Mouse (Mus musculus): ENCODE measurements at regions not wholly inside any gene's neighbourhood (a gene's known extent, or its start where the extent isn't known, plus 50 kb on each side); places are given as distances from the start of the nearest gene placed in this dataset.

DNA sequence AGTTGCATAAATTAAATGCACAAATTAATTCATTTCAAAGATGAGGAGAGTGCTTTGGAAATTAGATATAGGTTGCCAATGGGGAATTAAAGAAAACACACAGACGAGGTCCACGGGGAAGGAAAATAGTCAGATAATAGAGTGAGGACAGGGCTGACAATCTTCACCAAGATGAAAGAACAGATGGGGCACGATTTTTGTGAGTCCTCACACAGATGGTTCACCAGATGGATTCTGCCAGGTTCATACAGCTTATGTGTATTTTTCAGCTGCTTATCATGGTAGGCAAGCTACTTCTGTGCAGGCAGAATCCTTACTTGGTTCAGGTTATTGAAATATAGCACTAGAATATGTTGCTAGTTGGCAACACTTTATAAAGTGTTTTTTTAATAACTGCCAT lies 1585.4 kb upstream of the Igfbp7 start:
- DNase-seq, result peak; percentile 35

DNA sequence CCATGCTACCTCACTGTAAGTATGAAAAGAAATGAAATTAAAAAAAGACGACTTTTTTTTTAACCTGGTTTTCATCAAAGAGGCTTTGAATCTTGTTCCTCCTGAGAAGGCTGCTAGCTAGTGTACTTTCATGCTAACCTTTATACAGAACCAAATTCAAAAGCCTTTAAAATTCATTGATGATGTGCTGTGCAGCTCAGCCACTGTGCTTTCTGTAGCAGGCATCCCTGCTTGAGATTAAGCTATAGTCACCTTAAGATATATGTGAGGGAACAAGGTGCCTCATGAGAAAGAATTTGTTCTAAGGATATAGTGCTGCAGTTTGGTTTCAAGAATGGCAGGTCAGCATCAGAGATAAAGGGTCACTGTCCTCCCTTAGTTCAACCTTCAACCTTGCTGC lies 1581.9 kb upstream of the Igfbp7 start:
- DNase-seq, result no peak

DNA sequence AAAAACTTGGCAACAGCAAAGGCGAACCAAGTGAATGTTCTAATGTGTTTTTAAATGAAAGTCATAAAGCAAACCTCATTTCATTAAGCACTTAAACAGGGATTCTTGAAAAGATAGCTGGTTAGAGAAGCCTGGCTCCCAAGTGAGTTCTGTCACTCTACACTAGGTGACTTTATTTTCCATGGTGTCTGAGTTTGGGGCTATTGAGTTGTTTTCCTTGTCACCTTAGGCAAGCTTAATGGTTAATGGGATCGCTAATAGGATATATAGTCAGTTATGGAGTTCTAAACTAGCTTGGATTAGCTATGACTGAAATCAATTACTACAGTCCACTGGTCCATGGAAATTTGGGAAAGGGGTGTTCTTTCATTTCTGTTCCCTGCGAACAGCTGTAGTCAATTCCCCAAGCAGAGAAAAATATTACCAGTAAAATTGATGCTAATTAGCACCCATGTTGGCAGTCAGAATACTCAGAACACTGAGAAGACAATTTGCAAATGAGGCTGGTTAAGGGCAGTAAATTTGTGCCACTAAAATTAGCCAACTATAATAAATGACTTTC lies 1568.7 kb upstream of the Igfbp7 start:
- no peak for DNase-seq

DNA sequence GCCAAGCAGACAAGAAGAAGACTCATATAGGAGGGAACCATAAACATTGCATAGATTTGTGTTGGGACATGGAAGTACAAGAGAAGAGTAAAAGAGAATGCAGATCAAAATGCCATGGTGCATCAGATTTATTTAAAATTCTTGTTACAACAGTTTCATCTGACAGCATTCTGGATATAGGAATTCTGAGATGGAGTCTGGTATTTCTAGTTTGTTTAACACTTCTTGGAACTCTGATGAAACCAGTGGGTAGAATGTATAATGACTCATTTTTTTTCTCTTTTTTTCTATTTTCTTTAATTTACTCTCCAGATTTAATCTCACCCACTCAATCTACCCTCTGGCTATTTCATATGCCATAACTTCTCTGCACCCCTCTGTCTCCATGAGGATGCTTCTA lies 1537.9 kb upstream of the Igfbp7 start:
- no peak for DNase-seq

DNA sequence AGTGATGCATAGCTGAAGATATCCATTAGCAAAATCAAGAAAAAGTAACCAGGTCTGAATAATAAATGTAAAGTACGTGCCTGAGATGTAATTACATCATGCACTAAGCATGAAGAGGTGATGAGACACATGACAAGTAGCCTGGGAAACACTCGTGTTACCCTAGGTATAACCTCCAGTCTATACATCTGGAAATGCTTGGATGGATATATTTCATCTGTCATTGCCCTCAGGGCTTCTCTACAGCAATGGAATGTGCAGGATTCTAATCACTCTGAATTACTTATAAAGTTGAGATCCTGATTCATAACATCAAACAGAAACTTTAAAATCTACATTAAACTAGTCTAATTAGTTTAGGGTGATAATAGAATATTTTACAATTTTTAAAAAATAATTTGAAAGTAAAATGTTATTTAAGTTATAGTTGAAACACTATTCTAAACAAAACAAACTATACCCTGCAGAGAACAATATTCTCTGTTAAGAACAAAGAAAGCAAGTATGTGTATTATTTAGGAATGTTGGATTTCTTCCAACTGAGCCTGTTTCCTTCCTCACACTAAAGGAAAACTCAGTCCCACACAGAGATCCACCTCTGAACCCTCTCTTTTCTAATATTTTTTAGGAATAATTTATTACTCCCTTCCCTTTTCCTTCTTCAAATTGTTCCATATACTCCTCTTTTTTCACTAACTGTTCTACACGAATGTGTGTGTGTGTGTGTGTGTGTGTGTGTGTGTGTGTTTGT lies 1514.2 kb upstream of the Igfbp7 start:
- no peak for DNase-seq

DNA sequence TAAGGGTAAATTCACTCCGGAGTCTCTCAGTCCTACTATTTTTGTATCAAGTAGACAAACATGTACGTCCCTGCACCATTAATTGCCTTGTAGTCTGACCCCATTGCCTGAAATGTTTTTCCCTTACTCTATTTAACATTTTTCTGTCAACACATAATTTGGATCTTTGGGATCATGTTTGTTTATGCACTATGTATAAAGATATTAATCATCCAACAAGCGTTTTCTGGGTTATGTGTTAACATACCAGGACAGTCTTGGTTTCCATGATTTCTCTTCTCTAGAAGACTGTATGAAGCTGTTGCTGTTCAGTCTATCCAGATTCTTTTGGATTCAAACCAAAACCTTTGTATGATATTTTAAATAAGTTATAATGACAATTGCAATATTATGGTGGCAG lies 1492.3 kb upstream of the Igfbp7 start:
- no peak for DNase-seq

DNA sequence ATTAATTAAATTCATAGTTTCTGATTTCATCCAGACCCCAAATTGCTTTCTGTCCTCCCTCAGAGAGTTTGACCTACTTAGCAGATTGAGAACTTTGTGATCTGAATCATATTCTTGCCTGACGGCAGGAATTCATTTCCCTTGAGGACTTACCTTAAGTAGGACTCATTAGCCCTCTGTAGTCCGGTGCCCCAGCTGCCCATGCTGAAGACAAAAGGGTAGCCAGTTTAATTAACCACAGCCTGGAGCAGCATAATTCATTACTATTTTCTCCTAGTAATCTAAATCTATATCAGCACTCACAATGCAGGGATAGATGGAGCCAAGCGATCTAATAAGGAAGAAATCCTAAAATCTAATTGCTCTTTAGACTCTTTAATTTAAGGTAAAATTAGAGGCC lies 1470.9 kb upstream of the Igfbp7 start:
- peak; percentile 23 for DNase-seq

DNA sequence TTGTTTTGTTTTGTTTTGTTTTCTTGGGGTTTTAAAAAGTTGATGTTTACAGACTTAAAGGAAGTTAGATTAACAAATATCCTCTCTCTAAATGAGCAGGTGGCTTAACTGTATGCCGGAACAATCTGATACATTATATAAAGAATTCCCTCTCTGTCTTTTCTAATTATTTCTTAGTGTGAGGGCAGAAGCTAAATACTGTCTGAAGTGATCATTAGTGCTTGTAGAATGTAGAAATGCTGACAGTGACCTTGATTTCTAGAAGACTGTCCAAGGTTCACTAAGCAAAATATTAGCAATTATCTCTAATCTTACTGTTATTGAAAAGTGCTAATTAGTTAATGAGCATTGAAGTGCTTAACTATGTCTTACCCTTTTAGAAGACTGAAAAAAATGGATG lies 1437.3 kb upstream of the Igfbp7 start:
- no peak for DNase-seq

DNA sequence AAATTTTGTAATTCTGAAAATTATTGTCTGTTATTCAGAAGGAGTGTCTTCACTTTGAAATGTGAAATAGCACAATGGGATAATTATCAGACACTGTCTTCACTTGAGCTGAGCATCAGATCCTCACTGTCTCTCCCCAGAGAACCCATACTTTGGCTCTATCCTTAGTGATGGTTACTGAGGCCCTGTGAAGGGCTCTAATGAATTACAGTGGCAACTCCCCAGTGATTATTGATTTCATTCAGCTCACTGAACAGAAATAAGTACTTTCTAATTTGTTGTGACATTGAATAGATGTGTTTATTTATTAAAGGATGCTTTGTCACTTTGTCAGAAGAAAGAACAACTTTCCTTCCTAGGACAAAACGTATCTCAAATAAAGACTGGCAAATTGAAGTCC lies 1389.5 kb upstream of the Igfbp7 start:
- DNase-seq, result no peak

Measured in cerebellum, adult 9-11 months (tissue).